Mouse (Mus musculus): ENCODE measurements around the gene St8sia4.
A peak's percentile ranks its signal among the peaks of the same experiment; 100 is the strongest.

Gene St8sia4

DNA sequence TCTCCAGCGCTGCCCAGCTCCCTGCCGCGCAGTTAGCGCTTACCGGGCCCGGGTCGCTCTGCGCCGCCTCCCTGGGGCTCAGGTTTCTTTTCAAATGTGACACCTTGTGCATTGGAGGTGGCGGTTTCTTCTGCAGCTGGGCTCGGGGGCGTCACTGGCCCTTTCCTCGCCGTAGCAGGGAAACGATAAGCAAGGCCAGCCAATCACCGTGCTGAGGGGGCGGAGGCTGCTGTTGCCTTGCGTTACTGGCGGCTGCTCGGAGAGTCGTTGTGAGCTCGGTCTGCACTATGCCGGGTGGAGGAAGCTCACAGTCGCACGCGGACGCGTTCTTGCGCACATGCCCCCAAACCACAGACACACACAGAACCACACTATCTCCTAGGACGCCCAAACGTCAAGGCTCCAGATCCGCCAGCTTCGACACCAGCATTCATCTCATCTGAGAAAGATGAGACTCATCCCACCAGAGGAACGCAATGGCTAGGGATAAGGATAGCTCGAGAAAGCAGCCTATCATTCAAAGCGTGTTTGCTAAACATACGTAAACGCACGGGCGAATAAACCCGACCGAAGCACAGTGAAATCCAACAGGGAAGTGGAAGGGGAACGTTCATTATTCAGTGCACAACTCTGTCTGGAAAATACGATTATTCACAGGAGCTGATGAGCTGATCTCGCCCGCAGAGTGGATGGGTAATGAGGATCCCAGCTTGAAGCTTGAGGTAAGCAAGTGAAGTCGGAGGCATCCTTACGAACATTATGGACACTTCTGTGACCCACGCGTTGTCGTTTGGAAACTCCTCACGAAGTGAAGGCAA is at the start of gene St8sia4:
St8sia4 (minus strand) TSS at position 137 of the 818 bp plus-strand sequence.
- peak; percentile 79 to 81 for DNase-seq (ENCODE audit: low spot score in 2 of 2)

- no peak for DNase-seq (ENCODE audit: low spot score in 2 of 2)
These were observed 41.8 kb upstream of the St8sia4 start for GRCm38 (mm10) chr1:95709181-95709580.

DNA sequence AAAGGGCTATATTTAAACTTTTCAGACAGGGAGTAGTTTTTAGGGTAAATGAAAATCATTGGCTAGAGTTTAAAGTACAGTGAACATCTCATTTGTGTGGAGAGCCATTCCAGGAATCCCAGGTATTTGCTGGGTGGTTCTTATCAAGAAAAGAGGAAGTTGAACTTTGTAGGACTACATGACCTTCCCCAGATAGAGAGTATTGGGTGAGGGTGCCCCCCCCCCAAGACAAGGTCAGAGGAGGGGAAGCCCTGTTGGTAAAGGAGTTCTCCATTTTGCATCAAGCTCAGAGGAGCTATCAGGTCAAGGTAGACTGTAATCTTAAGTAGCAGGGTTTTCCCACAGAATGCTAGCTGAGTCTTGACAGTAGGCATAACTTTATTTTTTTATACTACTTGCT is 32.5 kb upstream of the St8sia4 start:
- no peak for DNase-seq (ENCODE audit: low spot score in 2 of 2)

- DNase-seq (ENCODE audit: low spot score in 2 of 2): no peak
These were observed 6.7 kb upstream of the St8sia4 start for GRCm38 (mm10) chr1:95674052-95674451.

DNA sequence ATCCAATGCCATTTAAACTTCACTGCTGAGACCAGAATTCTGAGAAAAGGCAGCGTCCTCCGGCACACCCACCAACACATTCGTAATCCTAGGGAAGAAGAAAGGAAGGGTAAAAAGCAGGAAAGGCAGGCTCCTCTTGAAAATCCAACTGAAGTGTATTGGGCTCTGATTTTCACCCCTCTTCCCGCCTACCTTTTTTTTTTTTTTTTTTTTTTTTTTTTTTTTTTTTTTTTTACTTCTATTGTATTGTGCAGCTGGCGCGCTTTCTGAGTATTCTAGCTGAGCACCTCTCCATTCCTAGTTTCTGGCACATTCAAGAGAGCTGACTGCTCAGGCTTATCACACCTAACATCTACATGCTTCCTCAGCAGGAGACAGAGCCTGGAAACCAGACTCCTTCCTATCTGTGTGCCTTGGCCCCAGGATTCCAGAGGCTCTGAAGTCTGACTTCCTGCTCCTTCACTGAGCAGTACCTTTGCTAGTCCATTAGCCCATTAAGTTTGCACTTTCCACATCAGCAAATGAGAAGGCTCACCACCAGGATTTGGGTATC is 958 bp upstream of the St8sia4 start:
- DNase-seq (ENCODE audit: low spot score in 2 of 2): peak in 1 of 2 experiments; percentile 7

GRCm38 (mm10) chr1:95666541-95667320 is 640 bp downstream of the St8sia4 start:
- no peak for DNase-seq (ENCODE audit: low spot score in 2 of 2)

DNA sequence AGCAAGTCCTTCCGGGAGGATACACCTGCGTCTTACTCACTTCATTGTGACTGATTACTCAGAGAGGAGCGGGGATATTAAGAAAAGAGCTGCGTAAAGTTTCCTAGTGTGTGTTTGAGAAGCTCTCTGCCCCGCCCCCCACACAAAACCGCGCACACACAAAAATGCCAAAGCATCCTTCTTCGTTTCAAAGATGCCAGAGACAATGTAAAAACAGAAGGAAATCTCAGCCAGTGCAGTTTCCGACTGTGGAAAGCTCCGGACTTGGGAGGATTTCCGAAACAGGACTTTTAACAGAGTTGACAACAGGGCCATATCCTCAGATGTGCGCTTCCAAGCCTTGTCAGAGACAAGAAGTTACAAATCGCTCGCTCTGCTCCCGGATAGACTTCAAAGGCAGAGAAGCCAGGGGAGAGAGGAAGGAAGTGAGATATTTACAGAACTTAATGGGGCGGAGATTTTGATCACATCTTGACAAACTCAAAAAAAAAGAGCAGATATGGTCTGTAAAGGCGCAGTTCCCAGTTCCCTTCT is 1.4 kb downstream of the St8sia4 start:
- peak in 1 of 2 experiments; percentile 9 for DNase-seq (ENCODE audit: low spot score in 2 of 2)

- DNase-seq (ENCODE audit: low spot score in 2 of 2): peak in 1 of 2 experiments; percentile 32
These were observed 2.2 kb downstream of the St8sia4 start for GRCm38 (mm10) chr1:95664969-95665702.

DNA sequence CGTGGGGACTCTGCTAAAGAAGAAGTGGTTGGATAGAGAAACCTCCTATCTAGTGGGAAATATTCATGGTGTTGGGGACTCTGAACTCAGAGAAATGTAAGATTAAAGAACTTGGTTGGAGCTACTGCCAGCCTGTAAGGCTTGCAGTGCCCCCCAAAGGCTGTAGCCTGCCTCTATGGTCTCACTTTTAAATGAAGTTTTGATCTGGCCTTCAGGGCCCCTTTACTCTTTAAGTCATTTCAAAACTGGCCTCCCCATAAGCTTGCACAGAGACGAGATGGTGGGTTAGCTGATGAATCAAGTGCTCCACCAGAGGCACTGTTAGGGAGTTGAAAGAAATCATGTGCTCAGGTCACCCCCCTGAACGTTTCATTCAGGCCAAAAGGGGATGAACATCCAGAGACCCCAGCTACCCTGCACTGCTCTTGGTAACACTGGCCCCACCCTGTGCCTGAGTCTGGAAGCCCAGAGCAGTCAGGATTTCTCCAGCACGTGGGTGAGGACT is 3.0 kb downstream of the St8sia4 start:
- DNase-seq (ENCODE audit: low spot score in 2 of 2): peak in 1 of 2 experiments; percentile 5

GRCm38 (mm10) chr1:95657051-95657668 is 10.2 kb downstream of the St8sia4 start:
- no peak for DNase-seq (ENCODE audit: low spot score in 2 of 2)

DNA sequence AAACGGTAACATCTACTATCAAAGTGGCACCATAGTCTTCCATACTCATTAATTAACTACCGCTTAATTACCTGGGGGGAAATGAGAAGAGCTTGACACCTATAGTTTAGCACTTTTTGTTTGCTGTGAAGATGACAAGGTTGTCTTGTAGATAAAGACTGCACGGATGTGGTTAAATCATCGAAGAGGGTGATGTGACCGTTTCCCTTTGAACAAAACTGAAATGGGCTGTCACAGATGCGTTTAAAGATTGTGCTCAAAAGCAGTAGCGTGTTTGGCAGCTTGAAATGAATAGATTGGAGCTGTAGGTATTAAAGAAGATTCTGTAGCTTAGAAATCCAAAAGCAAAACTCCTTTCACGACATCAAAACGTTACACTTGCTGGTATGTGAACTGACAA is 11.8 kb downstream of the St8sia4 start:
- DNase-seq (ENCODE audit: low spot score in 2 of 2): no peak

DNA sequence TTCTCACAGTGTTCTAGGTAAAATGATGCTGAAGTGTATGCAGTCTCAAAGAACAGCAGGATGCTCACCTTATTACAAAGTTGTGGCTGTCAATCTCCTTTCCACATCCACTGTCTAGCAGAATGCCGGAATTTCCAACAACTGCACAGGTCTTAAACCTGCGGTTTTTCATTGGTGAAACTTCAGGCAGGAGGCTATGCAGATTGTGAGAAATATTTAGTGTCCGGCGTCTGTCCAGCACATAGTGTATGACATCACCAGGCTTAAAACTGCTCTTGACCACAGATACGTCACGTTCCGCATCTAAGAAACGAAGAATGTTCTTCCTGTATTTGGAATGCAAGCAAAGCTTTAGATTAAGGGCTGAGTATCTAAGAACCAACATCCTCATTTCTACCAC is 13.9 kb downstream of the St8sia4 start:
- no peak for DNase-seq (ENCODE audit: low spot score in 2 of 2)

- DNase-seq (ENCODE audit: low spot score in 2 of 2): no peak
These were observed 23.1 kb downstream of the St8sia4 start for GRCm38 (mm10) chr1:95644292-95644691.

- DNase-seq (ENCODE audit: low spot score in 2 of 2): no peak
These were observed 28.4 kb downstream of the St8sia4 start for GRCm38 (mm10) chr1:95639001-95639400.

DNA sequence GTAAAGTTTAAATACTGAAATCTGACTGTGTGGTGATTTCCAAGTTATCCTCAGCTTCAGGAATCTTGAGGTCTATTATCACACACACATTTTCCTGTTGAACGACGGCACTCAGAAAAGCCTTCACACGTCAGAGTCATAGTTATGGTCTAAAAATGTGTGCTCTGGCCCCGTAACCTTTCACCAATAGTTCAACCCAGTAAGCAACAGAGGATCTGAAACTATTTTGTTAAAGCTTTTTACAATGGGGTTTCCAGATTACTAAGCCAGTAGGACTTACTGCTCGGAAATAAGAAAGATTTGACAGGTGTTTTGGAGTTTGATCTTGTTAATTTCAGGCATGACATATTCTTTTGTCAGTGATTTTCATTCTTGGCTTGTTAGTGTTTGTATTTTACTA is 43.0 kb downstream of the St8sia4 start:
- DNase-seq (ENCODE audit: low spot score in 2 of 2): no peak

DNA sequence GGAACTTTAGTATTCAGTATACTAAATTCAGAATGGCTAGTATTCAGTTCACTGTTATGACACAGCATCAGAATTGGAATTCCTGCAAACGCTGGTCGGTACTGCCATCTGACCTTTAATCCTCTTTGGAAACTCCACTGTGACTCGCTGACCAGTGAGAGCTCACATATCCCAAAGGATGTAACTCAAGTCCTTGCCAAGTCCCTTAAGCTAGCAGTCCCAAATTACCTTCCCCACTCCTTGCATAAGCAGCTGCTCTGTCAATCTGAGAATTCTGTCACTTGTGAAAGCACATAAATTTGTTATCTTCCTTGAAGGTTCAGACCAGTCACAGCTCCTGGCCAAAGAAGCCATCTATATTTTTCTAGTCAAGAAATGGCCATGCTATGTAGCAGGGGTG is 48.7 kb downstream of the St8sia4 start:
- DNase-seq (ENCODE audit: low spot score in 2 of 2): no peak

DNA sequence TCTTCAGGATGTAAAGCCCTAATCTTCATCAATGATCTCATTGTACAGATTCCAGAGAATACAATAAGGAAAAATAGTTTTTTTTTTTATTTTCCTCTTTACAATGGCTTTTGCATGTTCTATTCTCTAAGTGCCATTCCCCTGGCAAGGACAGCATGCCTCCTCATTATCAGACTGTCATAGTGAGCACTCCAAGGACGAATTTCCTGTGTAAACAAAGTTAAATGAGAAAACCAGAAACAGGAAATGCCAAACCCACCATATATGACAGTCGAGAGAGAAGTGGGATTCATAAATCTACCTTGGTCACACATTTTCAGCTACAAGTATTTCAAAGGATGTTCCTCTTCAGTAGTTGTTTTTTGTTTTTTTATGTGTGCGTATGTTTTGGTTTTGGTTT is 49.2 kb downstream of the St8sia4 start:
- no peak for DNase-seq (ENCODE audit: low spot score in 2 of 2)

- DNase-seq (ENCODE audit: low spot score in 2 of 2): no peak
These were observed 57.4 kb downstream of the St8sia4 start for GRCm38 (mm10) chr1:95610017-95610416.

DNA sequence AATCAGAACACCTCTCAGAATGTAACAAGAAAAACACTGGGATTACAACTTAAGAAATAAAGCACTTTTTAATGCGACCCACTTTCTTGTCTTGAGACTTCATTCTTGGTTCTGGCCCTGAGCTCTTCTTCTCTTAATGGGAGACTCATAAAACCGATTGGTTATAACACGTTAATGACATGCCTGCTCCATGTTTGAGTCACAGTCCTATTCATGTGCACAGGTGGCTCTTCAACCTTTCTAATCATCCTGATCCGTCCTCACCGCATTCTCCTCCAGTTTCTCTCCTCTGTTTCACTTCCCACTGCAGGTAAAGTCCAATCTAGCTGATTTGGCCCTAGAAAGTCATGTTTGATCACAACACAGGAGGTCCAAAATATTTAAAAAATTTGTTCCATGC is 58.3 kb downstream of the St8sia4 start:
- no peak for DNase-seq (ENCODE audit: low spot score in 2 of 2)

- DNase-seq (ENCODE audit: low spot score in 2 of 2): no peak
These were observed 61.9 kb downstream of the St8sia4 start for GRCm38 (mm10) chr1:95605458-95605857.

GRCm38 (mm10) chr1:95598108-95598507 is 69.3 kb downstream of the St8sia4 start:
- no peak for DNase-seq (ENCODE audit: low spot score in 2 of 2)

Measured in frontal cortex, postnatal 14 days (tissue).